Mouse (Mus musculus): ENCODE measurements at regions not wholly inside any gene's neighbourhood (a gene's known extent, or its start where the extent isn't known, plus 50 kb on each side); places are given as distances from the start of the nearest gene placed in this dataset.
A peak's percentile ranks its signal among the peaks of the same experiment; 100 is the strongest.

GRCm38 (mm10) chr2:170220871-170221369 lies 73.0 kb upstream of the Zfp217 start:
- intact Hi-C loops (cut with DNase I): loop anchor here (1.0 to 5.0 kb wide), 3 partner anchors 46 to 98 kb away; no protein-coding TSS in a partner anchor
- peak; percentile 58 to 69 for DNase-seq

DNA sequence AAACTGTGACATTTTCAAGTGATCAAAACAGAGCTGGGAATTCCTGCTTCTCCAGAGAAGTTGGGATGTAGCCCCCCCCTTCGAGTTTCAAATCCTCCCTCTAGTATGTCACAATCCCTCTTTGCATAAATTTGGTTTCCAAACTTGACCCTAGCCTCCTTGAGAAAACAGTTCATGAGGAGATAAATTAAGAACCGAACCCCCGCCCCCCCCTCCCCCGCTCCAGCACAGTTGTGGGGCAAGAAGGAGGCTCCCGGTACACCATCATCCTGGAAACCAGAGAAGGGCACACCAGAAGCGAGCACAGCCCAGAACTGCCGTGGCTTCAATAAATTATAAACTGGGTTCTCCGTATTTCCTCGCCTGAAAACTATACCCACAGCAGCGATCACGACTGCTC lies 72.5 kb upstream of the Zfp217 start:
- intact Hi-C loops (cut with DNase I): loop anchor here (1.0 to 5.0 kb wide), 3 partner anchors 47 to 99 kb away; no protein-coding TSS in a partner anchor
- no peak for DNase-seq

DNA sequence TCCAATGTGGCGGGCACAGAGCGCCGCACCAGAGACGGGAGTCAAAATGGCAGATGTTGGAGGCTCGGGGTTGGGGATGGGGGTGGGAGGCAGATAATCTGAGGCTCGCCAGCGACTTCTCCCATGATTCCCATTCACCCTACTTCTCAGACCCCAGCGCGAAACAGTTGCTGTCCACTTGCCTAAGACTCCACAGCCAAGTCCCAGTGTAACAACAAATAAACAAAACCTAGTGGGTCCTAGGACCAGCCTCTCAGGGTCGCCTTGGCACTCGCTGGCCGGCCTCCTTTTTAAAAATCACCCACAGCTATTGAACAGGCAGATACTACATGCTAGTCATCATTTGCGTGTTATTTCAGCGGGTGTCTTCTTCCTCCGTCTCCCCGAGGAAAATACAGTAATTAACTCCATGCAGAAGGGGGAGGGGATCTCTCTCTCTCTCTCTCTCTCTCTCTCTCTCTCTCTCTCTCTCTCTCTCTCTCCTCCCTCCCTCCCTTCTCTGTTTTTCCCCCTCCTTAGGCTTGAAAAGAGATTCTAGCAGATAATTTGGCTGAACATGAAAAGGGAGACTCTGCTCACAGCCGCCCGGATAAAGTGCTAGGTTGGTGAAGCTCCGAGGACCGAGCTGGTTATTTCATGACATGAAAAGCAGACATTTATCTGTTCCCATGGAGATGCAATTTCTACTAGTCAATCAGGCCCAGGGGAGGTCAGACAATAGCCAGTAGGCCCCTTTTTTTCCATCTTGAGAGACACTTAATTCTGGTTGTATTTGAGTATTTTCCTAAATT lies 71.9 kb upstream of the Zfp217 start:
- peak in 1 of 2 experiments; percentile 31 for DNase-seq
- intact Hi-C loops (cut with DNase I): loop anchor here (1.0 to 5.0 kb wide), 3 partner anchors 47 to 99 kb away; no protein-coding TSS in a partner anchor

DNA sequence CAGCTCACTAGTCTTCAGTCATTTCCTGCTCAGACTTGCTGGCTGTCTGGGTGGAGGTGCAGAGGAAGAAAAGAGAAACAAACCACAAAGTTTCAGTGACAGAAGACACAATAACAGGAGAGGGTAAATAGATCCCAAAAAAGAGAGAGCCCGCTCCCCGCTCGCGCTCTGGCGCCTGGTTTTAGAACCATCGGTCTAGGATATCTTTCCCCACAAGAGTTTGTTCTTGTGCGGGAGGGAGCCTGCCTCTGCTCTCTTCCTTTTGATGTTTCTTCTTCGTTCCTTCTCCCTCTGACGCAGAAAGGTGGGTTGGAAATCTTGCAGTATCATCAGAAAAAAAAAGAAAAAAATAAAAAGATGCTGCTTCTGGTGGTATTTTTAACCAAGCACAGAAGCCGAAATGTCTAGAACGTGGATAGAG lies 71.3 kb upstream of the Zfp217 start:
- peak in 1 of 2 experiments; percentile 46 for DNase-seq
- intact Hi-C loops (cut with DNase I): no loop called here

GRCm38 (mm10) chr2:170218230-170219044 lies 70.5 kb upstream of the Zfp217 start:
- DNase-seq: peak; percentile 69 to 77
- intact Hi-C loops (cut with DNase I): loop anchor here (1.0 kb wide), 1 partner anchor 102 kb away; no protein-coding TSS in a partner anchor

- no peak for DNase-seq
- intact Hi-C loops (cut with DNase I): no loop called here
Measured at GRCm38 (mm10) chr2:170216311-170216710, 68.4 kb upstream of the Zfp217 start.

- intact Hi-C loops (cut with DNase I): loop anchor here (2.0 to 5.0 kb wide), 2 partner anchors 24 to 77 kb away; no protein-coding TSS in a partner anchor
Measured at GRCm38 (mm10) chr2:170209121-170209520, 61.2 kb upstream of the Zfp217 start.

GRCm38 (mm10) chr2:170207878-170208277 lies 60.0 kb upstream of the Zfp217 start:
- no peak for DNase-seq
- intact Hi-C loops (cut with DNase I): loop anchor here (2.0 to 5.0 kb wide), 2 partner anchors 23 to 76 kb away; no protein-coding TSS in a partner anchor

More at GRCm38 (mm10) chr2:170209121-170209520, 61.2 kb upstream of the Zfp217 start:
- DNase-seq: peak; percentile 85 to 88

GRCm38 (mm10) chr2:170207395-170207794 lies 59.5 kb upstream of the Zfp217 start:
- DNase-seq: no peak
- intact Hi-C loops (cut with DNase I): loop anchor here (5.0 kb wide), 1 partner anchor 75 kb away; no protein-coding TSS in a partner anchor

- intact Hi-C loops (cut with DNase I): loop anchor here (5.0 kb wide), 1 partner anchor 75 kb away; no protein-coding TSS in a partner anchor
- DNase-seq: no peak
Measured at GRCm38 (mm10) chr2:170206870-170207269, 59.0 kb upstream of the Zfp217 start.

GRCm38 (mm10) chr2:170206442-170206754 lies 58.5 kb upstream of the Zfp217 start:
- DNase-seq: no peak
- intact Hi-C loops (cut with DNase I): loop anchor here (5.0 kb wide), 1 partner anchor 74 kb away; no protein-coding TSS in a partner anchor

GRCm38 (mm10) chr2:170205591-170206441 lies 57.9 kb upstream of the Zfp217 start:
- DNase-seq: peak in 1 of 2 experiments; percentile 64
- intact Hi-C loops (cut with DNase I): loop anchor here (5.0 kb wide), 1 partner anchor 74 kb away; no protein-coding TSS in a partner anchor

DNA sequence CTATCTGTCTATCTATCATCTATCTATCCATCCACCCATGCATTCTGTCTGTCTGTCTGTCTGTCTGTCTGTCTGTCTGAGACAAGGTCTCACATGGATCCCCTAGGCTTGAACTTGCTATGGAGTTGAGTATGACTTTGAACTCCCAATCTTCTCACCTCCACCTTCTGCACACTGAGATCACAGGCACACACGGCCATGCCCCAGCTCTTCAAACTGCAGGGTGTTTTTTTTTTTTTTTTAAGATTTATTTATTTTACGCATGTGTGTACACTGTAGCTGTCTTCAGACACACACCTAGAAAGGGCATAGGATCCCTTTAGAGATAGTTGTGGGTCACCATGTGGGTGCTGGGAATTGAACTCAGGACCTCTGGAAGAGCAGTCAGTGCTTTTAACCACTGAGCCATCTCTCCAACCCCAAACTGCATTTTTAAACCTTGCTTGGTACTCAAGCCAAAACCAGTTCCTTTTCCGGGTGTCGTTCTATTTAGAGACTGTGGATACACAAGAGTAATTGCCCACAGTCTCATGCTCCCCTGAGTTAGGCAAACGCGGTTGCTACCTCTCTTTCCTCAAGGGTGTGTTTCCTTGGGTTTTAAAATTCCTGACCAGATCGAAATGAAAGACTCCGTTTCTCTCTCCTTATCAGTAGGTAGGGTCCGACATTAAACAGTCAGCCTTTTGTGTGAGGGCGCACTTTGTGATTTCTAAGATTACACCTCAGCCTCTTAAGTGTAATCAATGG lies 57.0 kb upstream of the Zfp217 start:
- intact Hi-C loops (cut with DNase I): loop anchor here (5.0 kb wide), 1 partner anchor 73 kb away; no protein-coding TSS in a partner anchor
- peak in 1 of 2 experiments; percentile 36 for DNase-seq

DNA sequence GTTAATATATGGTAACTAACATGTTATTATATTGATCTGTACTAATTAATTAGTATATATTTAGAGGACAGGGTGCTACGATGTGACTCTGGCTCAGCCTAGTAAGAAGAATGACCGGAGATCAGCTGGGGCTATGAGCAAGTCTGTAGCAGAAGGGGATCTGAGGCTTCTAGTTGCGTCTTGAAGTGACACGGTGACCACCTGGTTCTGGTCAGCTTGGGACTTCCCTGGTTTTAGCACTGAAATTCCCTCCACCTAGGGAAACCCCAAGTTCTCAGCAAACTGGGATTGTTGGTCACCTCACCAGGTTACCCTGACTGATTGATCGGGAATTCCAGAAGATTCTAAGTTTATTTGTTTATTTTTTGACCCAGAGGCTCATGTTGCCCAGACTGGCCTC lies 55.6 kb upstream of the Zfp217 start:
- intact Hi-C loops (cut with DNase I): no loop called here
- DNase-seq: no peak

- intact Hi-C loops (cut with DNase I): no loop called here
- no peak for DNase-seq
Measured at GRCm38 (mm10) chr2:170201816-170202371, 54.0 kb upstream of the Zfp217 start.

All from heart, postnatal 36 days (tissue).